Mouse (Mus musculus) forebrain, embryonic 14.5 days (tissue): Measurements from ENCODE around the gene Ap2a1. TPM values are rescaled to one million over a fixed set of nuclear protein-coding genes. Genes with fewer than 3 reads are reported as not detected.

ENCODE experiments used
- ATAC-seq: fragments of 200-750 bp; cut with Nextera tagmentation; 2 replicates; pipeline ENCODE4 v1.8.0; 2017; ENCODE audit warnings: mild to moderate bottlenecking, moderate library complexity
- DNase-seq: peaks from one replicate; pipeline ENCODE4 v3.0.0-alpha.2; 2015; ENCODE audit warnings: low spot score
- H3K27ac ChIP-seq: fragments of 300-500 bp; sonication (generic); 2 replicates; pipeline ENCODE4 v1.5.1; 2014; ENCODE audit warnings: low read depth, mild to moderate bottlenecking, control low read depth, low read length, moderate library complexity
- H3K27me3 ChIP-seq: fragments of 300-500 bp; sonication (generic); replicated peaks from 2 replicates; pipeline ENCODE4 v1.6.1; 2014; ENCODE audit warnings: low read length, control low read depth, mixed read lengths; ENCODE audit not compliant: control insufficient read depth, insufficient read depth
- H3K36me3 ChIP-seq: fragments of 300-500 bp; sonication (generic); 2 replicates; pipeline ENCODE4 v1.6.1; 2014; ENCODE audit warnings: low read length, control low read depth; ENCODE audit not compliant: control insufficient read depth, insufficient read depth
- H3K4me1 ChIP-seq: fragments of 300-500 bp; sonication (generic); 2 replicates; pipeline ENCODE4 v1.6.1; 2014; ENCODE audit warnings: antibody characterized with exemption, low read length, control low read depth; ENCODE audit not compliant: control insufficient read depth, insufficient read depth
- H3K4me2 ChIP-seq: fragments of 300-500 bp; sonication (generic); 2 replicates; pipeline ENCODE4 v1.6.1; 2014; ENCODE audit warnings: mild to moderate bottlenecking, control low read depth, low read length
- H3K4me3 ChIP-seq: fragments of 300-500 bp; sonication (generic); 2 replicates; pipeline ENCODE4 v1.5.1; 2014; ENCODE audit warnings: low read depth, low read length, control low read depth
- H3K9ac ChIP-seq: fragments of 300-500 bp; sonication (generic); 2 replicates; pipeline ENCODE4 v1.6.1; 2014; ENCODE audit warnings: mild to moderate bottlenecking, low read length, control low read depth, moderate library complexity
- H3K9me3 ChIP-seq: fragments of 300-500 bp; sonication (generic); replicated peaks from 2 replicates; pipeline ENCODE4 v1.6.1; 2016; ENCODE audit warnings: low read length, control low read depth, mixed read lengths; ENCODE audit not compliant: control insufficient read depth
- WGBS: fragments of 180-500 bp; shearing (Covaris S2); extraction: QIAGEN DNeasy Blood & Tissue Kit; methylation state at CpG from one replicate; pipeline ENCODE4 v1.1.7; 2014; 5-methylcytosine and 5-hydroxymethylcytosine counted together
- polyA plus RNA-seq: library from polyadenylated mRNA; unstranded; fragments of >200 nt; fragmentation: Nextera tagmentation; extraction: Ambion mirVana; gene quantifications from 2 replicates; pipeline ENCODE4 v1.2.1, GENCODE M21; 2014

Gene Ap2a1
- polyA plus RNA-seq, 1 experiment from 2014 or later = 85.6 TPM

GRCm38 (mm10) chr7:44956266-44956665 lies 27.0 kb upstream of the Ap2a1 start:
- Histone ChIP-seq H3K4me3 (no peak overlapping the region), H3K9ac (no peak overlapping the region), H3K9me3 (no peaks in the 10 kb centered on the region), H3K27ac (no peak overlapping the region), H3K27me3 (peaks cover 8% of the 10 kb centered on the region), H3K4me1 (peaks cover 9% of the 10 kb centered on the region), H3K4me2 (no peak overlapping the region), H3K36me3 (peaks cover 29% of the 10 kb centered on the region)
- 70% methylated on average over 6 of the region's 6 CpGs for WGBS
- ATAC-seq (no peak), DNase-seq (no peak)

DNA sequence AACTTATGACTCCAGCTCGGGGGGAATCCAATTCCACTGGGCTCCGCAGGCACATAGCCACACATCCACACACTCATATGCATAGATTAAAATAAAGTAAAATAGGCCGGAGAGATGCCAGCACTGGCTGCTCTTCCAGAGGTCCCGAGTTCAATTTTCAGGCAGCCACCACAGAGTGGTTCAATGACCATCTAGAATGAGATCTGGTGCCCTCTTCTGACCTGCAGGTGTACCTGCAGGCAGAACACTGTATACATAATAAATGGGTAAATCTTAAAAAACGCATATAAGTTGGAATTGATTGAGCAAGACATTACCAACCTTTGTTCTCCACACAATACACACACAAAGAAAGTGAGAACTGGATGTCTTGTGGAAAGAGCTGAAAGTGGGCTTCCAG lies 26.3 kb upstream of the Ap2a1 start:
- no peak for ATAC-seq
- WGBS = 53% methylated on average over 5 of the region's 5 CpGs
- peaks cover 9% of the 10 kb centered on the region for H3K4me1 ChIP-seq
- H3K9ac ChIP-seq = no peak overlapping the region
- no peaks in the 10 kb centered on the region for H3K9me3 ChIP-seq
- H3K27ac ChIP-seq = no peak overlapping the region
- no peak overlapping the region for H3K4me2 ChIP-seq
- H3K4me3 ChIP-seq = no peak overlapping the region
- DNase-seq = peak; percentile 51
- peaks cover 14% of the 10 kb centered on the region for H3K27me3 ChIP-seq
- H3K36me3 ChIP-seq = peaks cover 22% of the 10 kb centered on the region

DNA sequence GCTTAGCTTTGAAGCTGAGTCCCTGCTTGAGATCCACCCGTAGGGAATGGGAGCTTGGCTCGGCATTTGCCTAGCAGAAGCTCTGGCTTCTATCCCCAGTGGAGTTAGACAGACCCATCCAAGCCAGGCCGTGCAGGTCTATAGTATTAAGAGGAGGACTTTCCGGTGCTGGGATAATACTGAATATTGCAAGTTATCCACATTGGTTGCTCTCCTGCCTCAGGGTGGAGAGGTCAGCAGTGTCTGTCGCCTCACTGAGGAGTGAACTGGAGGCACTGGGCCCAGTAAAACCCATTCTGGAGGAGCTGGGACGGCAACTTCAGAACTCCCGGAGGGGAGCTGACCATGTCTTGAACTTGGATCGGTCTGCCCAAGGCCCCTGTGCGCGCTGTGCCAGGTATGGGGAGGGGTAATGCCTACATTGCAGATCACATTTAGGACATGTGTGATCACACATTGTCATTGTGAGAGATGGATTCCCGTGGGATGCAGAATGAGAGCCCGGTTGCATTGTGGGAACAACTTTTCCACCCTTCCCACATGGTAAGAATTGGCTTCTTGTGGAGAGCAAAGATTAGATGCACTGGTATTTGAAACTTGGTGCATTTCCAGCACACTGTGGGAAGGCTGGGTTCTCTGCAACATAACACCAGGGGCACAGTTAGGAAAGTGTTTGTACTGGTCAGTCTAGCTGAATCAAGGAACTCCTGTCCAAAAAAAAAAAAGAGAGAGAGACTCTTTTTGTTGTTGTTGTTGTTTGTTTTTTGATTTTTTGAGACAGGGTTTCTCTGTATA lies 25.0 kb upstream of the Ap2a1 start:
- ATAC-seq (no peak), DNase-seq (no peak)
- Histone ChIP-seq H3K27me3 (peaks cover 20% of the 10 kb centered on the region), H3K4me3 (no peak overlapping the region), H3K27ac (no peak overlapping the region), H3K4me1 (peaks cover 9% of the 10 kb centered on the region), H3K36me3 (peaks cover 9% of the 10 kb centered on the region), H3K4me2 (no peak overlapping the region), H3K9ac (no peak overlapping the region), H3K9me3 (no peaks in the 10 kb centered on the region)
- WGBS = 80% methylated on average over 12 of the region's 12 CpGs

- WGBS = 57% methylated on average over 14 of the region's 14 CpGs
- DNase-seq (no peak), ATAC-seq (no peak)
- Histone ChIP-seq H3K9me3 (no peaks in the 10 kb centered on the region), H3K9ac (no peak overlapping the region), H3K4me2 (no peak overlapping the region), H3K4me1 (peaks cover 9% of the 10 kb centered on the region), H3K27ac (no peak overlapping the region), H3K4me3 (no peak overlapping the region), H3K27me3 (peaks cover 20% of the 10 kb centered on the region), H3K36me3 (0 out of 2 replicates have a peak, but pooled peaks cover 2% of the 10 kb centered on the region)
These were observed 24.3 kb upstream of the Ap2a1 start for GRCm38 (mm10) chr7:44953561-44953960.

DNA sequence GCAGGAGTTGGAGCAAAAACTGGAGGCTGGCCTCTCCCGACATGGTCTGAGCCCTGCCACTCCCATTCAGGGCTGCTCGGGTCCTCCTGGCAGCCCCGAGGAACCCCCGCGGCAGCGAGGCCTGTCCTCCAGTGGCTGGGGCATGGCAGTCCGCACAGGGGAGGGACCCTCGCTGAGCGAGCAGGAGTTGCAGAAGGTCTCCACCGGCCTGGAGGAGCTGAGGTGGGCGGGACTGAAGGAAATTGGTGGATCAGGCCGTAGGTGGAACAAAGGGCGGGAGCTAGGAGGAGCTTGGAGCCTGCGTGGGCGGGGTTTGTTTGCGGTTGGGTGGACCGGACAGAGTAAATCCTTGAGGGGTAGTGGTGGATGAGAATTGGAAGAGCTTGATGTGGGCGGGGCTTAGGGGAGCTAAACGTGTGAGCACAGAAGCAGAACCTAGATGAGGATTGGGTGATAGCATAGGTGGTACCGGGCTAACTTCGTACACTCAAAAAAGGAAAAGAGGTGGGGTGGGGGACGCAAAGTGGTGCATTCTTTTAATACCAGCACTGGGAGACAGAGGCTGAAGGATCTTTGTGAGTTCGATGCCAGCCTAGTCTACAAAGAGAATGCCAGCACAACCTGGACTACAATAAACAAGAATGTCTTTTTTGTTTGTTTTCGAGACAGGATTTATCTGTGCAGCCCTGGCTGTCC lies 23.5 kb upstream of the Ap2a1 start:
- Histone ChIP-seq H3K36me3 (no peaks in the 10 kb centered on the region), H3K27ac (no peak overlapping the region), H3K4me3 (peak overlapping the region; percentile 38), H3K27me3 (peaks cover 20% of the 10 kb centered on the region), H3K4me1 (peaks cover 9% of the 10 kb centered on the region), H3K9me3 (no peaks in the 10 kb centered on the region), H3K4me2 (peak overlapping the region; percentile 61), H3K9ac (peak overlapping the region; percentile 53)
- ATAC-seq = peak; percentile 86
- 7% methylated on average over 24 of the region's 24 CpGs for WGBS
- DNase-seq = peak; percentile 92

DNA sequence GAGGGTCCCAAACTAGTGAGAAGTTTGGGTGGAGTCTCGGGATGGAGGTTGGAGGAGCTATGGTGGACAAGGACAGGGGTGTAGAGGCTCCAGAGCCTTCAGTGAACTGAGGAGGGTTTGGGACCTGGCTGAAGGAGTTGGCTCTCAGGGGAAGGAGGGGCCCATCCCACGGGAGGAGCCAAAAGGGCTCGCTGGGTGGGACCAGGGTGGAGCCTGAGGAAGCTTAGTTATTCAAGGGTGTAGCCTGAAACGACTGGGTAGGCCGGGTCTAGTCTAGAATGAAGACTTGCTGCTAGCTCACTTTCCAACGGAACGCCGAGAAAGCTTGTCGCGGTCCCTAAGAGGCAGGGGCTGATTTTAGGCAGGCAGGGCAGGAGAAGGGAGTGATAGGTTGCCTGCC lies 22.7 kb upstream of the Ap2a1 start:
- Histone ChIP-seq H3K4me1 (peaks cover 9% of the 10 kb centered on the region), H3K9ac (peak overlapping the region; percentile 53; the same call in 1 of the 2 replicates), H3K4me3 (peak overlapping the region; percentile 38), H3K27me3 (peaks cover 20% of the 10 kb centered on the region), H3K36me3 (no peaks in the 10 kb centered on the region), H3K9me3 (no peaks in the 10 kb centered on the region), H3K4me2 (peak overlapping the region; percentile 61), H3K27ac (no peak overlapping the region)
- ATAC-seq (peak; percentile 41; the same call in 1 of the 2 replicates), DNase-seq (peak; percentile 33)
- under 1% methylated on average over 10 of the region's 10 CpGs for WGBS

DNA sequence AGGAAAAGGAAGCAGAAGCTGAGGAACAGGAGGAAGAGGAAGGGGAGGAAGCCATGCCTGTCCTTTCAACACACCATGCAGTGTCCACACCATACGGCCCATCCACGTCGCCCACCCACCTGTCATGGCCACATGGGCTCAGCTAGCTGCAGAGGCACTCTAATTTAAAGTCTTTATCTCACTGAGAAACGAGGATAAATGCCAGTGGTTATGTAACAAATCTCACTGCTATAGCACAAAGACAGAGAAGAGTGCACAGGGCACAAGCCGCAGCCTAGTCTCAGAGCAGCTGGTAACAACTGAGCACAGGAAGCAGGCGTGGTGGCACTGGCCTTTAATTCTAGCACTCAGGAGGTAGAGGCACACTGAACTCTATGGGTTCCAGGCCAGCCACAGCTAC lies 20.6 kb upstream of the Ap2a1 start:
- no peak for DNase-seq
- ATAC-seq = no peak
- WGBS = 75% methylated on average over 6 of the region's 6 CpGs

DNA sequence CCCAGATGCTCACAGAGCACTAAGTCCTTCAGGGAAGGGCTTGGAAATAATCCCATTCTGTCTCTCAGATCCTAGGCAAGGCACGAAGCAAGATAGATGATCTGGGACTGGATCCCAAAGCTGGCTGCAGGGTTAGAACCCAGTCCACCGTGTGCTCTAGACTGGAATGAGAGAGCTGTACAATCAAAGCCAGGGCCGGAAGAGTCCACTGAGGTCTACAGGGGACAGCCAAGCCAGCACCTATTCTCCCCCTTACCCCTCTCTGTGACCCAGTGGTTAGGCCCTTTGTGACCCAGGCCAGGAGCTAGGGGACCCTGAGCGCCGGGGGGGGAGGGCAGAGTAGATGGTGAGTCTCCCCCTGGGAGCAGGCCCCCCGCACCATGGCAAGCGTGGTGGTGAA lies 13.6 kb upstream of the Ap2a1 start, which contains the start of gene Tsks:
TSS of gene Tsks (plus strand) at position 301 of the 400 bp plus-strand sequence.
- 66% methylated on average over 7 of the region's 7 CpGs for WGBS
- ATAC-seq = no peak
- Histone ChIP-seq H3K36me3 (no peaks in the 10 kb centered on the region), H3K9me3 (no peaks in the 10 kb centered on the region), H3K4me1 (no peaks in the 10 kb centered on the region), H3K27ac (no peak within 1 kb of the TSS), H3K4me3 (no peak within 1 kb of the TSS), H3K27me3 (no peaks in the 10 kb centered on the region), H3K9ac (no peak within 1 kb of the TSS), H3K4me2 (no peak within 1 kb of the TSS)
- DNase-seq = no peak

More for the DNA sequence above, 20.6 kb upstream of the Ap2a1 start:
- Histone ChIP-seq H3K4me1 (peaks cover 9% of the 10 kb centered on the region), H3K4me3 (no peak overlapping the region), H3K4me2 (no peak overlapping the region), H3K27me3 (peaks cover 20% of the 10 kb centered on the region), H3K36me3 (no peaks in the 10 kb centered on the region), H3K9me3 (no peaks in the 10 kb centered on the region), H3K27ac (no peak overlapping the region), H3K9ac (no peak overlapping the region)

- no peak for DNase-seq
- Histone ChIP-seq H3K27ac (no peak overlapping the region), H3K9ac (no peak overlapping the region), H3K36me3 (no peaks in the 10 kb centered on the region), H3K4me3 (no peak overlapping the region), H3K4me2 (no peak overlapping the region), H3K9me3 (no peaks in the 10 kb centered on the region; the same call in 1 of the 2 replicates), H3K4me1 (no peaks in the 10 kb centered on the region), H3K27me3 (no peaks in the 10 kb centered on the region)
- 87% methylated on average over 4 of the region's 4 CpGs for WGBS
- no peak for ATAC-seq
These were observed 9.4 kb upstream of the Ap2a1 start for GRCm38 (mm10) chr7:44938680-44939079.
